Mouse (Mus musculus): ENCODE measurements at regions not wholly inside any gene's neighbourhood (a gene's known extent, or its start where the extent isn't known, plus 50 kb on each side); places are given as distances from the start of the nearest gene placed in this dataset.
"Not testable (repeated sequence)": the region's sequence is repeated elsewhere in the genome, so short reads cannot be mapped to it uniquely, and the experiment has no call there.

DNA sequence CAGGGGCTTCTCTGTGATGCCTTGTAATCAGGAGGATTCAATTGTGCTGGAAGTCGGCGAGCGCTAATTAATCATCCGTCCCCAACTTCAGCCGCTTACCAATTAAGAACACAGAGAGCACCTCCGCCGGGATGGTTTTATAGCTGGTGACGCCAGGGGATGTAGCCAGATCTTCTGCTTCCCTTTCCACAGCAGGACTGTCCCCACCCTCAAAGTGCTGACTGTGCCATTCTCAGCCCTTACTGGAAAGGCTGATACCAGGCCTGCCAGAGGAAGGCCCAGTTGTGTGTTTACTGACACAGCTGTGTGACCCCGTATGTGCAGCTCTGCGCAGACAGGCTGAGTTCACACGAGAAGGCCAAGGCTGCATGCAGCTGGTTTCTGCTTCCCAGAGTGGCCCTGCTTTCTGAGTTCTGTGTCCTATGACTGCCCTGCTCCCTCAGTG lies 59.9 kb upstream of the Bend4 start:
- DNase-seq: no peak

DNA sequence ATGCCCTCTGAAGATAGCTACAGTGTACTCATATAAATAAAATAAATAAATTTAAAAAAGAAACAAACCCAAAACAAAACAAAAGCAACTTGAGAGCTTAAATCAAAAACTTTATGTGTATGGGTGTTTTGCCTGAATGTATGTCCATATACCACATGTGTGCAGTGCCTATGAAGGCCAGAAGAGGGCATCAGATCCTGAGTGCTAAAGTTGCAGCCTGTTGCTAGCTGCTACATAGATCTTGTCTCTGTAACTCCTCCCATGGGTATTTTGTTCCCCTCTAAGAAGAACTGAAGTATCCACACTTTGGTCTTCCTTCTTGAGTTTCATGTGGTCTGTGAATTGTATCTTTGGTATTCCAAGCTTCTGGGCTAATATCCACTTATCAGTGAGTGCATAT lies 62.6 kb upstream of the Bend4 start:
- DNase-seq: not testable (repeated sequence)

DNA sequence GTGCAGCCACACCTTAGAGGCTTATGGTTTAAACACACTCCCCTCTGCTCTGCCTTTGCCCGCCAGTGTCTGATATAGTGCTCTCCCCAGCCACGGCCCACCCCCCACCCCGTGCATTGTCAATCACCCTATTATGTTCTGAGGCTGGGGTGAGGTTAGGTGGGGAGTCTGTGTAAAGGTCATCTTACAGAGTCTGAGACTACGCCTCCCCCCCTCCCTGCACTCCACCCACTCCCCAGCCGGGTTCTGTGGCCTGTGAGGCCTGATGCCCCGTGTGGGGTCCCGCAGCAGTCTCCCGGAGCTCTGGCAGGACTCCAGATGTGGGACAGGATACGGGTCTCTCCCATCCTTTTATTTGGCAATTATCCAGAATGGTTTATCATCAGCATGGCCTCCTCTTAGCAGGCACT lies 64.8 kb upstream of the Bend4 start:
- no peak for DNase-seq

DNA sequence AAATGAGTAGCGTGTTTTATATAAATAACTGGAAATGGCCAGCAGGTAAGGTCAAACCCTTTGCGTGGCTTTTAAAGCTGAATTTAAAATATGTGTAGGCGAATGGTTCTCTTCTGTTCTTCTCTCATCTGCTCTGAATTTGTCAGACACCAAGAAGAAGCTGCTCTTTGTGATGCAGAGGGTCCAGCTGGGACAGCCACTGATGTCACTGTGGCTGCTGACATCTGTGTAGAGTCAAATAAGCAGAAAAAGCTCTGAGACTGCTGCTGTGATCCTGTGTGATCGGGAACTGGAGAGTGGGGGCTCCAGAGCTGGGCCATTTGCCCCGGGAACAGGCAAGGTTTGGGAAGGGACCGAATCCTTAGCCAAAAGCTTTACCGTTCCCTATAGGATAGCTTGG lies 68.6 kb upstream of the Bend4 start:
- DNase-seq: no peak

DNA sequence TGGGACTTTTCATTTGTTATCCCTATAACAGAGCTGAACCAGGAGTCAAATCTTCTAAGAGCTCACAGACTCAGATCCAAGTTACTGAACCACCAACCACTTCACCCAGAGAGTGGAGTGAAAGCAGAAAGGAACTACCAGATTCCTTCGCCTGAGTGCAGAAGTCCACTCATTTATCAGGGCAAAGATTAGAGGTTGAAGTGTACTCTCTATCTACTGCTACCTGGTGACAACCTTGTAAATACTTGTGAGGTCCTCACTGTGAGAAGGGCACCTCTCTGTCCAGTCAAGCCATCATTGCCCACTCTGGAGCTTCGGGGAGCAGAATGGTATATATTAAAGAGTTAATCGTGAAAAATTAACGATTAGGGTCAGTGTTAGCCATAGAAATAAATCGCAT lies 87.4 kb upstream of the Shisa3 start:
- no peak for DNase-seq

DNA sequence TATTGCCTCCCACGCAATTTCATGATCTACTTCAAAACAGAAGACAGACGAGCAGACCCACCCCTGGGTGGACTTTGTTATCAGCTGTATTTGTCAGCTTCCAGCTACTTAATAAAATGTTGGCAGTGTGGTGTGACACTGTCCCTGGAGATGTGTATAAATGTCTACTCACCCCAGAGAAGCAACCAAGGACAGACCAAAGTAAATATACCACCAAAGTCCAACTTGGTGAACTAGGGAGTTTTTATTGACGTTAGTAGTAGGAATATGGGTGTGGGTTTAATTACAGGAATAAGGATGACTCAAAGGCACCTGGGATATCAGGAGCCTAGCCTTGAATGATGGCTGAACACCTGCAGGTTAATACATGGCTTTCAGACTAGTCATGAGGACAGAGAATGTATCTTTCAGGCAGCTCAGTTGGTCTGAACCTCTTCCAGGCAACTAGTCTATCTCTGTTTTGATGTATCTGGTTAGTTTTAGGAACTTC lies 86.2 kb upstream of the Shisa3 start:
- DNase-seq: no peak

DNA sequence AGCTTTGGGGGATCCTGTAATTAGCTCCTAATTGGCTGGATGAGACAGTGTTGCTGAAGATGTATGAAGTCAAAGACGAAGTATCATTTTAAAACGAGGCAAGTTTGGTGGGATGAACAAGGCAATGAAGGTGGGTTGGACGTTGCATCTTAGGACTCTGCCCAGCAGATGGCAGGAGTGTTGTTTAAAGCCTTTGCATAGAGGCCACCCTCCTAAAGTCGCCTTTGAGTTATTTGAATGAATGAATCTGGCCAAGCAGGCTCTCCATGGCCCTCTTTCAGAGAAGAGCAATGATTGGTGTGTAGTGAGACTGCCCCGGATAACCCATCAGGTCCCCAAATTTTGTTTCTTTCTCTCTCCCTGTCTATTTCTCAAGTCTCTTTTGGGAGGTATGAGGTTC lies 77.5 kb upstream of the Shisa3 start:
- DNase-seq: no peak

DNA sequence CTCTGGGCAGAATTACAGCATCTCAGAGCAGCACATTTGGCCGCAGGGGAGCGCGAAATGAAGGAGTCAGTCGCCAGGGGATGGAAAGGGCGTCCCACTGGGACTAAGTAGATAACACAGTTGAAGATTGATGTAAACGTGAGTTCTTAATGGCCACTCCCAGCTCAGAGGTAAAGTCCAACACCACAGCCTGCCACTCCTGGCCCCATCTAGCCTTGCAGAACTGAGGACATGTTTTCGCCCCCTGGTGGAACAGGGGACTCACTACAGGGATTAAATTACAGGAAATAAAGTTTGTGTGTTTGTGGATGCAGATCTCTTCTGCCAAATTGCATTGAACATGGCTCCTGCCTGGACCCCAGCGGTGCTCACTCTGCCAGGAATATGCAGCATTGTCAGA lies 76.7 kb upstream of the Shisa3 start:
- peak; percentile 22 for DNase-seq

DNA sequence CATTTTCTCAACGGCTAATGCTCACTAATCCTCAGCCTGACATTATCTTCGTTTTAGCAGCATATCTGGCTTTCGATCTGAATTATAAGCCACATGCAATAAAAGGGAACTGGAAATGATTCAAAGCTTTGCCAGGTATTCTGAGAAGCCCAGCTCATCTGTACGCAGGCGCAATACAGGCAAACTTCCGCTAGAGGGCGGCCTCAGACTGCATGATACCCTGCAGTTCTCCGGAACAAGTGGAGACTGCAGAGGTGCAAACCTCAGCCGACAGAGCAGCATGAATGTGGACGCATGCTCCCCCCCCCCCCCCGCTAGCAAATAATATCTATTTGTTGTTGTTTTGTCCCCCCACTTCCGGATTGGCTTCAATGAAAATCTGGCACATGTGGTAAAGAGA lies 75.3 kb upstream of the Shisa3 start:
- DNase-seq: peak; percentile 84

DNA sequence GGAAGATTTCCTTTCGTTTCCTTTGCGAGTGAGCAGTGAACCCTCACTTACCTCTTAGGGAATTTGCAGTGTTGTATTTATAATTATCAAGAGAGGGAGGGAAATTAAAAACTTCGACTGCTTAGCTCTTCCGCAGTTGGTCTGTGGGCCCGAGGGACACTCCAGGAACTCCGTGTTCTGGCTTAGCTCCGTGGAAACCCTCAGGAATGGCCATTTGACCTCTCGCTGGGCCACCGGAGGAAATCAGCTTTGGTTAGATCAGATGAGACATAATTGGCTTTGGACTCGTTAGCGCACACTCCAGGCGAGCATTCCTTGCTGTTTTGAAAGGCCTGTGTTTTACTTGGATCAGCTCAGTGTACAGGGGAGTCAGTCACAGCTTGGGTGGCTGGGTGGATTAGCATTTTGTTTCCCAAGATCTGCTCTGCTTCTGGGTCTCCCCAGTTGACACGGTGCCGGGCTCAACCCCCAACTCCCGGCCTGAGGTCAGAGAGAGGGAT lies 74.9 kb upstream of the Shisa3 start:
- peak; percentile 9 for DNase-seq

DNA sequence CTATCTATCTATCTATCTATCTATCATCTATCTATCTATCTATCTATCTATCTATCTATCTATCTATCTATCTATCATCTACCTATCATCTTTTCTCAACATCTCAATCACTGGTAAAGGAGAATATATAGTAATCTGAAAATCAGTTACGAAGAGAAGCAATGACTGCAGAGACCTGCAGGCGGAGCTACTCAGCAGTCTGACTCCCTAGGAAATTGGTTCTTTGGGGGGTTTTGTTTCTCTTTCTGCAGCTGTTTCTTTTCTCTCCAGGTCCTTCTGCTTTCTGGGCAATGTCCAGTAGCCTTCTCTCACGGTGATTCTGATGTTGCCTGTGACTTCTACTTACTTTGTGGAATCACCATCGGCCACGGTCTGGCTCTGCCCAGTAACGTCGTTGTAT lies 73.6 kb upstream of the Shisa3 start:
- no peak for DNase-seq

DNA sequence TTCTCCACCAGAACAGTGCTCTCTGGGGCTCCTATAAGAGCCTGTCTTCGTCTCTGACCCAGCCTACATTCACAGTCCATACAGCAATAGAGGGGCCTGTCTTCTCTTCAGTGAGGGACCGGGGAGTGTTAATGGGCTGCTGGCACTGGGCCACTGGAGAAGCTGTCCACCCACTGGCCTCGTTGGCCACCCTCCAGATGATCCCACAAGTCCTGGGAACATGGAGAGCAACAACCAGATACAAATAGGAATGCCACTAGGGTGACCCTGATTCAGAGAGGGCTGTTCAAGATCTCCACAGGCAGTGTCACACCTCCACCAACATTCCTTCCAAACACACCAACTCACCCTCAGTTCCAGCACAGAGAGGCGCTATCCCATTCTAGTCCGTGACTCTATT lies 69.7 kb upstream of the Shisa3 start:
- no peak for DNase-seq

DNA sequence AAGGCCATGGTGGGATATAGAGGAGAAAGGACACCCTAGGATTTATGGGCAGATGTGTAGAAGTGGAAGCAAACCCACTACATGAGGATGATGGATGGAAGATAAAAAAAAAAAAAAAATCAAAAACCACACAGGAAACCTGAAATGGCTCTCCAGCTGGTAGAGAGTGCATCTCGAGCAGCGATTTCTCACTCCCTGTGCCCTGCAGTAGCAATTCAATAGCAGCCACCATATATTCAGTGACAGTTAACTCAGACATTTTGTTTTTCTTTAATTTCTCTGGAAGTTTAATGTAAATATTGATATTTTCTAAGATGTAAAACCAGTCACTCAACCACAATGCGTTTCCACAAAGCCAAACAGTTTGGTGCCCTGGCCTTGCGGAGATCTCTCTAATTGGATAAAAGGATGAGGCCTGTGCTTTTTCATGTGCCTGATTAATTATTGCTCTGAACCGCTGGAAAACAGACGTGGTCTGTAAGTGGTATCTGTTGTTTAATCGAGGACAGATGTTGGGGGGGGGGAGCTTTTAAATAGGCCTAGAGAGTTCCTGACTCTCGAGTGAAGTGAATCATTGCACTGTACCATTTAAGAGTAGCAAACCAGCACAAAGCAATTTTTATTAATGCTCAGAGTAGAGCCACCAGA lies 68.0 kb upstream of the Shisa3 start:
- DNase-seq: no peak

DNA sequence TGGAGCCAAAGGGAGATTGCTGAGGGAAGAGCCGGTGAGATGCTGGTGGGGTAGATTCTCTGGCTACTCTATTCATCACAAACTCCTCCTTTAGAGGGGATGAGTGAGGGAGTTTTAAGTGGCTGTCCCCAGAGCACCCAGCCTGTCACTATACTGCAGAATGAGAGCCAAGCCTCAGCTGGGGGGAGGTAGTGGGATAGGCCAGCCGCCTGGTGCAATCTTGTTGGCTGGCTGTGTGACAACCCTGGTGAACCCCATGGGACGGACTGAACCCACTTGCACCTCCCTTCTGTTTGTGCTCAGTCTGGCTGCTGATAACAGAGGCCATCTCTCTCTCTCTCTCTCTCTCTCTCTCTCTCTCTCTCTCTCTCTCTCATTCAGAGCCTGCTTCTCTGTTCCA lies 65.8 kb upstream of the Shisa3 start:
- DNase-seq: no peak

DNA sequence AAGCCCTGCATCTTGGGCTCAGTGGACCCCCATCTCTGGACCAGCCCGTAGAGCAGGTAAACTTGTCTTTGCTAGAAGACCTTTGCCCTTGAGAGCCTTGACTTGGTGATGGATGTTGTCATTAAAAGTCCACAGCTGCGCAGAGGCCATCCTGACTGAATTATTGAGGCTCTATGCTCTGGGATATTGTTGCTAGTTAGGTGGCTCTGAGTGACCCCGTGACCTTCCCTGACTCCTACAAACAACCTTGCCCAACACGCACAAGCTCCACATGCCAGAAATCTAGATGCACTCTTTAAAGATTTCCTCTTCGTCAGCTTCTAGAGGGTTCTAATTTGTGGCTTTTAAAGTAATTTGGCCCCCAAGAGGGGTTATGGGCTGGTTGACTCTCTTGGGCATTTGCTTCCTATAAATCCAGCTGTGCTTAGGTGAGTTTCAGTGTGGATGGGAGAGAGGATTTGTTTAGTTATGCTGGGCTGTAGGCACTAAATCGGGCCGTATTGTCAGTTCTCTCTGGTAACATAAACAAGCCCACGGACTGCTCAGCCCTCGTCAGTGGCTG lies 63.6 kb upstream of the Shisa3 start:
- no peak for DNase-seq

DNA sequence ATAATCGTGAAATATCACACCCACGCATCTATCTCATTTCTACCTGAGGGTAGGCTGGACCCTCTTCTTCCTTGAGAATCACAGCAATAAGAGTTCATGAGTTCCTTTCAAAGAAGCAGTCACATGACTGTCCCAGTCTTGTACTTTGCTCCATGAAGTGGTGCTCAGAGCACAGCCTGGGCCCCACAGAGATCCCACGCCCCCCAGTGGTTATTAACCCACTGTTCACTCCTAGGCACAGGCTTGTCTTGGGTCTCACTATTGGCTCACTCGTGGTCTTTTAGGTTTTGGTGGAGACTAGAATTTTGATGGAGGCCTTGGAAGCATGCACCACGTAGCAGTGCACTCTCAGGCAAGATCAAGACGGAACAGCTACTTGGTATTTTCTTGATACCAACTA lies 57.4 kb upstream of the Shisa3 start:
- no peak for DNase-seq

DNA sequence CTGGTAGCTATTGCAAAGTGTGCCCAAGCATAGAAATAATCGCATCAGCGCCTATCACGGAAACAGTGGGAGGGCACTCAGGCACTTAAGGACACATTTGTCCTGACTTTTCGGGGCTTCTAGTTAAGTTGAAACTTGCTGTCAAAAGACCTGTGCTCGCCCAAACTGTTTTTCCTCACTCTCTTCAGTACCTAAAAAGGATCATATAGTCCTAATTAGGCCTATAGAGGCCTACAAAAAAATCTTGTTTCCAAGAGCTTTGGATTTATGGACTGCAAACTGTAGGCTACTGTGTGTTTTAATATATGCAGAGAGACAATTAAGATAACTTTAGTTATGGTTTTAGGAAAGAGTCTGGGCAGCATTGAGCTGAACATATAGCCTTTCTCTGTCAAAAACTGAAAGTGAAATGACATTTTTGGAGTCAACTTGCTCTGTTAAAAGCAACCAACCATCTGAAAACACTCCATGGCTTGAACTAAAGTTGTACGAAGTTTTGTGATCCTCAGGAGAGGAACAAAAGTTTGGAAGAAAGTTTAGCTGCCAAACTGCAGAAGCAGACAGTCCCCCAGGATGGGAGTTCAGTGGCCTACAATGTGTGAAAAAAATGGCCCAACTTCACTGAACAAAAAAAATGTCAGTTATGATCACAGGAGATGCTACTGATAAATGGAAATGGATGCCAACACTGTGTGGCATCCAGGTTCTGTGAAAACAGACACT lies 55.9 kb upstream of the Shisa3 start:
- DNase-seq: no peak

DNA sequence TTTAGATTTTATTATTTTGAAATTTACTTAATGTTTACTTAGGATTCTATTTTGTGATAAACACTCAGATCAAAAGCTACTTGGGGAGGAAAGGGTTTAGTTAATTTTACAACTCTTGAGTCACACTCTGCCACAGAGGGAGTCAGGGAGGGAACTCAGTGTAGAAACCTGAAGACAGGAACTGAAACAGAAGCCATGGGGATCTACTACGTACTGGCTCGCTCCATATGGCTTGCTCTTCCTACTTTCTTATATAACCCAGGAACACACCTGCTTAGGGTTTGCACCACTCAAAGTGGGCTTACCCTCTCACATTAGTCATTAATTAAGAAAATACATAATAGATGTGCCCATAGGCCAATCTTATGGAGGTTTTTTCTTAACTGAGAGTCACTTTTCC lies 54.8 kb upstream of the Shisa3 start:
- DNase-seq: no peak

Data from lung, postnatal 36 days (tissue).